Mouse (Mus musculus): ENCODE data around the gene Mrgprh. TPM values are rescaled to one million over a fixed set of nuclear protein-coding genes. Genes with fewer than 3 reads are reported as not detected.

Gene Mrgprh
- polyA plus RNA-seq (2016; fragmentation: Nextera tagmentation; extraction: Ambion mirVana): not detected in 2 replicates

GRCm38 (mm10) chr17:12875734-12876133, at the start of gene Mrgprh:
Gene Mrgprh, plus strand, starts transcription at chr17:12876034.
- DNase-seq (ENCODE audit: low spot score): no peak
- H3K27me3 ChIP-seq (ENCODE audit: insufficient read depth, poor library complexity, severe bottlenecking): no peaks in the 10 kb centered on the region
- 84% methylated on average over 5 of the region's 5 CpGs for WGBS
- no peak within 1 kb of the TSS for H3K27ac ChIP-seq
- no peaks in the 10 kb centered on the region for H3K36me3 ChIP-seq
- H3K9me3 ChIP-seq: no peaks in the 10 kb centered on the region
- H3K4me1 ChIP-seq (replicated peaks): 0 out of 2 replicates have a peak, but pooled peaks cover 4% of the 10 kb centered on the region
- no peak within 1 kb of the TSS for H3K4me3 ChIP-seq

- DNase-seq (ENCODE audit: low spot score): no peak
- Histone ChIP-seq H3K27me3 (ENCODE audit: insufficient read depth, poor library complexity, severe bottlenecking) (no peaks in the 10 kb centered on the region), H3K9me3 (peaks cover 20% of the 10 kb centered on the region; the same call in 1 of the 2 replicates), H3K27ac (no peak overlapping the region), H3K4me3 (no peak overlapping the region), H3K36me3 (no peaks in the 10 kb centered on the region), H3K4me1 (replicated peaks) (no peaks in the 10 kb centered on the region)
- 80% methylated on average over 5 of the region's 5 CpGs for WGBS
Measured at GRCm38 (mm10) chr17:12830351-12830750, 45.5 kb upstream of the Mrgprh start.

- 94% methylated on average over 3 of the region's 3 CpGs for WGBS
- H3K27ac ChIP-seq: no peak overlapping the region
- H3K4me1 ChIP-seq (replicated peaks): no peaks in the 10 kb centered on the region
- H3K36me3 ChIP-seq: no peaks in the 10 kb centered on the region
- no peaks in the 10 kb centered on the region for H3K27me3 ChIP-seq (ENCODE audit: insufficient read depth, poor library complexity, severe bottlenecking)
- DNase-seq (ENCODE audit: low spot score): no peak
- no peak overlapping the region for H3K4me3 ChIP-seq
- H3K9me3 ChIP-seq: peaks cover 14% of the 10 kb centered on the region; the same call in 1 of the 2 replicates
Measured at GRCm38 (mm10) chr17:12832231-12832630, 43.6 kb upstream of the Mrgprh start.

- H3K9me3 ChIP-seq: peaks cover 9% of the 10 kb centered on the region; the same call in 1 of the 2 replicates
- DNase-seq (ENCODE audit: low spot score): no peak
- no peaks in the 10 kb centered on the region for H3K36me3 ChIP-seq
- 94% methylated on average over 4 of the region's 4 CpGs for WGBS
- H3K4me3 ChIP-seq: no peak overlapping the region
- no peak overlapping the region for H3K27ac ChIP-seq
- H3K4me1 ChIP-seq (replicated peaks): no peaks in the 10 kb centered on the region
- no peaks in the 10 kb centered on the region for H3K27me3 ChIP-seq (ENCODE audit: insufficient read depth, poor library complexity, severe bottlenecking)
Measured at GRCm38 (mm10) chr17:12832657-12833056, 43.2 kb upstream of the Mrgprh start.

- H3K36me3 ChIP-seq: no peaks in the 10 kb centered on the region
- WGBS: 75% methylated on average over 3 of the region's 3 CpGs
- H3K4me3 ChIP-seq: no peak overlapping the region
- no peak overlapping the region for H3K27ac ChIP-seq
- H3K27me3 ChIP-seq (ENCODE audit: insufficient read depth, poor library complexity, severe bottlenecking): no peaks in the 10 kb centered on the region
- H3K4me1 ChIP-seq (replicated peaks): no peaks in the 10 kb centered on the region
- H3K9me3 ChIP-seq: peaks cover 8% of the 10 kb centered on the region; the same call in 1 of the 2 replicates
- DNase-seq (ENCODE audit: low spot score): no peak
Measured at GRCm38 (mm10) chr17:12834317-12834716, 41.5 kb upstream of the Mrgprh start.

GRCm38 (mm10) chr17:12834826-12835225, 41.0 kb upstream of the Mrgprh start:
- 56% methylated on average over 3 of the region's 3 CpGs for WGBS
- no peak overlapping the region for H3K4me3 ChIP-seq
- peak; percentile 13 for DNase-seq (ENCODE audit: low spot score)

GRCm38 (mm10) chr17:12835738-12836137, 40.1 kb upstream of the Mrgprh start:
- no peaks in the 10 kb centered on the region for H3K36me3 ChIP-seq
- H3K27ac ChIP-seq: no peak overlapping the region
- WGBS: 91% methylated on average over 5 of the region's 5 CpGs
- DNase-seq (ENCODE audit: low spot score): no peak
- no peaks in the 10 kb centered on the region for H3K4me1 ChIP-seq (replicated peaks)
- no peaks in the 10 kb centered on the region for H3K27me3 ChIP-seq (ENCODE audit: insufficient read depth, poor library complexity, severe bottlenecking)
- H3K4me3 ChIP-seq: no peak overlapping the region
- H3K9me3 ChIP-seq: peaks cover 8% of the 10 kb centered on the region; the same call in 1 of the 2 replicates

More at GRCm38 (mm10) chr17:12834826-12835225, 41.0 kb upstream of the Mrgprh start:
- no peaks in the 10 kb centered on the region for H3K4me1 ChIP-seq (replicated peaks)
- no peaks in the 10 kb centered on the region for H3K27me3 ChIP-seq (ENCODE audit: insufficient read depth, poor library complexity, severe bottlenecking)
- H3K36me3 ChIP-seq: no peaks in the 10 kb centered on the region
- peaks cover 8% of the 10 kb centered on the region; the same call in 1 of the 2 replicates for H3K9me3 ChIP-seq
- no peak overlapping the region for H3K27ac ChIP-seq

- Histone ChIP-seq H3K27ac (no peak overlapping the region), H3K27me3 (ENCODE audit: insufficient read depth, poor library complexity, severe bottlenecking) (no peaks in the 10 kb centered on the region), H3K4me1 (replicated peaks) (no peaks in the 10 kb centered on the region), H3K9me3 (no peaks in the 10 kb centered on the region), H3K36me3 (no peaks in the 10 kb centered on the region), H3K4me3 (no peak overlapping the region)
- WGBS: 71% methylated on average over 10 of the region's 10 CpGs
- no peak for DNase-seq (ENCODE audit: low spot score)
Measured at GRCm38 (mm10) chr17:12839475-12840267, 36.2 kb upstream of the Mrgprh start.

- peaks cover 10% of the 10 kb centered on the region for H3K4me1 ChIP-seq (replicated peaks)
- H3K9me3 ChIP-seq: no peaks in the 10 kb centered on the region
- WGBS: 85% methylated on average over 6 of the region's 6 CpGs
- no peaks in the 10 kb centered on the region for H3K27me3 ChIP-seq (ENCODE audit: insufficient read depth, poor library complexity, severe bottlenecking)
- H3K4me3 ChIP-seq: no peak overlapping the region
- no peak overlapping the region for H3K27ac ChIP-seq
- no peaks in the 10 kb centered on the region for H3K36me3 ChIP-seq
- DNase-seq (ENCODE audit: low spot score): no peak
Measured at GRCm38 (mm10) chr17:12843826-12844225, 32.0 kb upstream of the Mrgprh start.

GRCm38 (mm10) chr17:12844540-12844939, 31.3 kb upstream of the Mrgprh start:
- Histone ChIP-seq H3K27ac (no peak overlapping the region), H3K4me3 (no peak overlapping the region), H3K4me1 (replicated peaks) (peaks cover 10% of the 10 kb centered on the region), H3K9me3 (no peaks in the 10 kb centered on the region), H3K36me3 (no peaks in the 10 kb centered on the region), H3K27me3 (ENCODE audit: insufficient read depth, poor library complexity, severe bottlenecking) (no peaks in the 10 kb centered on the region)
- no peak for DNase-seq (ENCODE audit: low spot score)
- 94% methylated on average over 4 of the region's 4 CpGs for WGBS

- DNase-seq (ENCODE audit: low spot score): no peak
- no peak overlapping the region for H3K4me3 ChIP-seq
- WGBS: 50% methylated on average over 5 of the region's 5 CpGs
- peaks cover 10% of the 10 kb centered on the region for H3K4me1 ChIP-seq (replicated peaks)
- no peaks in the 10 kb centered on the region for H3K36me3 ChIP-seq
- H3K9me3 ChIP-seq: no peaks in the 10 kb centered on the region
- no peak overlapping the region for H3K27ac ChIP-seq
- H3K27me3 ChIP-seq (ENCODE audit: insufficient read depth, poor library complexity, severe bottlenecking): no peaks in the 10 kb centered on the region
Measured at GRCm38 (mm10) chr17:12845862-12846261, 30.0 kb upstream of the Mrgprh start.

GRCm38 (mm10) chr17:12846474-12846873, 29.4 kb upstream of the Mrgprh start:
- Histone ChIP-seq H3K36me3 (no peaks in the 10 kb centered on the region), H3K4me3 (no peak overlapping the region), H3K9me3 (no peaks in the 10 kb centered on the region), H3K4me1 (replicated peaks) (peaks cover 10% of the 10 kb centered on the region), H3K27me3 (ENCODE audit: insufficient read depth, poor library complexity, severe bottlenecking) (no peaks in the 10 kb centered on the region), H3K27ac (no peak overlapping the region)
- DNase-seq (ENCODE audit: low spot score): no peak
- 85% methylated on average over 5 of the region's 5 CpGs for WGBS

- Histone ChIP-seq H3K36me3 (no peaks in the 10 kb centered on the region), H3K9me3 (no peaks in the 10 kb centered on the region), H3K4me1 (replicated peaks) (peaks cover 10% of the 10 kb centered on the region), H3K27ac (no peak overlapping the region), H3K4me3 (no peak overlapping the region), H3K27me3 (ENCODE audit: insufficient read depth, poor library complexity, severe bottlenecking) (no peaks in the 10 kb centered on the region)
- no peak for DNase-seq (ENCODE audit: low spot score)
- 69% methylated on average over 4 of the region's 4 CpGs for WGBS
Measured at GRCm38 (mm10) chr17:12847736-12848135, 28.1 kb upstream of the Mrgprh start.

Data from hindbrain, embryonic 10.5 days (tissue).